Mouse (Mus musculus): Measurements from ENCODE around the gene 3110009E18Rik. TPM values are rescaled to one million over a fixed set of nuclear protein-coding genes. Genes with fewer than 3 reads are reported as not detected.

3110009E18Rik gene
- polyA plus RNA-seq, 1 experiment = 5.5 TPM

DNA sequence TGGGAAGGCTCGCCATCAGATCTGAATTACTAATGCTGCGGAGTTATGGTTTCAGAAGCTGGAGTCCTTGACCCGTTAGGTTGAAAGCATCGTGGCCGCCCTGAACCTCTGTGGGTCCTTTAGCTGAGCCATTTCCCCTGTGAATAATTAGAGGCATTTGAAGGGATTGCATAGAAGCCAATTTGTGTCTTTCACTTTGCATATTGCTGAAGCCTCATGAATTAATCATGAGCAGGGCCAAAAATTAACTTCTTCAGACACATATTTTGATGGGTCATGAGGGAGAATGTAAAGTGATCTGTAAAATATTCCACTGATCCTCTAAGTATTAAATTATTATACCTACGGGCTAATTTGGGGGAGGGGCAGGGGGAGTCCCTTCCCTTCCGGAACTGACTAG is 66.1 kb downstream of the 3110009E18Rik start:
- no peak overlapping the region for H3K4me3 ChIP-seq (ENCODE audit: control insufficient read depth, insufficient read depth, low read length)
- H3K27ac ChIP-seq (ENCODE audit: control insufficient read depth, insufficient read depth, low read length) = no peak overlapping the region
- H3K27me3 ChIP-seq (ENCODE audit: control insufficient read depth, insufficient read depth, low read length) = no peaks in the 10 kb centered on the region
- TF ChIP-seq CTCF (IDR thresholded peaks at IDR 0.05; ENCODE audit: borderline replicate concordance, control insufficient read depth, extremely low read depth, insufficient read depth, low read length, poor library complexity) (no peak), POLR2A (IDR thresholded peaks at IDR 0.05; ENCODE audit: control insufficient read depth, extremely low read depth, insufficient read depth, low read length, poor library complexity) (no peak)
- DNase-seq = no peak
- H3K36me3 ChIP-seq (ENCODE audit: control insufficient read depth, insufficient read depth, low read length) = no peaks in the 10 kb centered on the region
- H3K4me1 ChIP-seq (replicated peaks; ENCODE audit: control insufficient read depth, insufficient read depth, low read length) = no peaks in the 10 kb centered on the region
- WGBS = 97% methylated on average over 7 of the region's 7 CpGs

DNA sequence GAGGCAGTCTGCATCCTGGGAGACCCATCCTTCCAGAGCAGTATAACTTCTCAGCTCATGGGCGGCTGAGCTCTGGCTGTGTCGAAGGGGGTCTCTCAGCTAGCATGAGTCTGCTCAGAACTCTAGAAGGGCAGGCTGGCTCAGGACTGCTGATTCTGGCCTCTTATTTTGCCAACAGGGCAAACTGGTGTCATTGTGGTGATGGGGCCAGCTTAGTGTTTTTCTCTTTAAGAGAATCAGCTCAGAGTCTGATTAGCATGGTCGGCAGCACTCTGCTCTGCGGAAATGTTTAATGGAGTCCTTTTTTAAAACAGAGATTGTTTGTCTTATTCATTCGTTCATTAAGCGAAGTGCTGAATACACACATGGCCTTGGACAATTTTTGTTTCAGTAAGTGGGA is 68.2 kb downstream of the 3110009E18Rik start:
- Histone ChIP-seq H3K4me3 (ENCODE audit: control insufficient read depth, insufficient read depth, low read length) (no peak overlapping the region), H3K27me3 (ENCODE audit: control insufficient read depth, insufficient read depth, low read length) (no peaks in the 10 kb centered on the region), H3K36me3 (ENCODE audit: control insufficient read depth, insufficient read depth, low read length) (no peaks in the 10 kb centered on the region), H3K4me1 (replicated peaks; ENCODE audit: control insufficient read depth, insufficient read depth, low read length) (no peaks in the 10 kb centered on the region), H3K27ac (ENCODE audit: control insufficient read depth, insufficient read depth, low read length) (no peak overlapping the region)
- DNase-seq = no peak
- over 99% methylated on average over 6 of the region's 6 CpGs for WGBS
- no peak for TF ChIP-seq POLR2A (IDR thresholded peaks at IDR 0.05; ENCODE audit: control insufficient read depth, extremely low read depth, insufficient read depth, low read length, poor library complexity)
- no peak for TF ChIP-seq CTCF (IDR thresholded peaks at IDR 0.05; ENCODE audit: borderline replicate concordance, control insufficient read depth, extremely low read depth, insufficient read depth, low read length, poor library complexity)

DNA sequence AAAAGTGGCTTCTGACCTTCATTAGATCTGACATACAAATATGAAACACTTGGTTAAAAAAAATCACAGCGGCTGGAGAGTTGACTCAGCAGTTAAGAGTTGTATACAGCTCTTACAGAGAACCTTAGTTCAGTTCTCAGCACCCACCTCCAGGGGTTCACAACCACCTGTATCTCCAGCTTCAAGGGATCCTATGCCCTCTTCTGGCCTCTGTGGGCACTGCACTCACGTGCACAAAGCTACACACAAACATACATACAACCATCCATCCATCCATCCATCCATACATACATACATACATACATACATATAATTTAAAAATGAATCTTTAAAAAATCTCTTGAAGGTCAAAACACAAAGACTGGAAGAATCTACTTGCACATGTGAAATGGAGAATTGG is 69.3 kb downstream of the 3110009E18Rik start:
- no peaks in the 10 kb centered on the region for H3K36me3 ChIP-seq (ENCODE audit: control insufficient read depth, insufficient read depth, low read length)
- no peaks in the 10 kb centered on the region for H3K4me1 ChIP-seq (replicated peaks; ENCODE audit: control insufficient read depth, insufficient read depth, low read length)
- no peaks in the 10 kb centered on the region for H3K27me3 ChIP-seq (ENCODE audit: control insufficient read depth, insufficient read depth, low read length)
- H3K4me3 ChIP-seq (ENCODE audit: control insufficient read depth, insufficient read depth, low read length) = no peak overlapping the region
- no peak for DNase-seq
- no peak for TF ChIP-seq CTCF (IDR thresholded peaks at IDR 0.05; ENCODE audit: borderline replicate concordance, control insufficient read depth, extremely low read depth, insufficient read depth, low read length, poor library complexity)
- H3K27ac ChIP-seq (ENCODE audit: control insufficient read depth, insufficient read depth, low read length) = no peak overlapping the region
- 98% methylated on average over 2 of the region's 2 CpGs for WGBS

DNA sequence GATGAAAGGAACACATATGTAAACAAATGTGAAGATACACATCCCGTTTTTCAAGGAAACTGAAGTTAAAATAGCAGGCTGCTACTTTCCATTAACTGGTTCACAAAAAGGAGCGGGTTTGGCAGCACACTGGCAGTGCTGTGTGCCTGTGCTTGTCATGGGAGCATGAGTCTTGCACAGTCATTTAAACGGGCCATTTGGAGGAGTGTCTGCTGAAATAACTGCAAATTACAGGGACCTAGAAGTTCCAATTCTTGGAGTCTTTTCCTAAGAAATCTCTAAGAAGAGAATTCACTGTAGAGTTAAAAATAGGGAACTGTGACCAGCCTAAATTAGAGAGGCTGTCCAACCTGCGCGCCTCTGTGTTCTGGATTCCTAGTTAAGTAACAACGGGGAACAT is 70.0 kb downstream of the 3110009E18Rik start:
- no peaks in the 10 kb centered on the region for H3K4me1 ChIP-seq (replicated peaks; ENCODE audit: control insufficient read depth, insufficient read depth, low read length)
- H3K27me3 ChIP-seq (ENCODE audit: control insufficient read depth, insufficient read depth, low read length) = no peaks in the 10 kb centered on the region
- no peak overlapping the region for H3K27ac ChIP-seq (ENCODE audit: control insufficient read depth, insufficient read depth, low read length)
- TF ChIP-seq POLR2A (IDR thresholded peaks at IDR 0.05; ENCODE audit: control insufficient read depth, extremely low read depth, insufficient read depth, low read length, poor library complexity) (no peak), CTCF (IDR thresholded peaks at IDR 0.05; ENCODE audit: borderline replicate concordance, control insufficient read depth, extremely low read depth, insufficient read depth, low read length, poor library complexity) (no peak)
- WGBS = 91% methylated on average over 6 of the region's 6 CpGs
- no peak for DNase-seq
- H3K36me3 ChIP-seq (ENCODE audit: control insufficient read depth, insufficient read depth, low read length) = no peaks in the 10 kb centered on the region
- no peak overlapping the region for H3K4me3 ChIP-seq (ENCODE audit: control insufficient read depth, insufficient read depth, low read length)

DNA sequence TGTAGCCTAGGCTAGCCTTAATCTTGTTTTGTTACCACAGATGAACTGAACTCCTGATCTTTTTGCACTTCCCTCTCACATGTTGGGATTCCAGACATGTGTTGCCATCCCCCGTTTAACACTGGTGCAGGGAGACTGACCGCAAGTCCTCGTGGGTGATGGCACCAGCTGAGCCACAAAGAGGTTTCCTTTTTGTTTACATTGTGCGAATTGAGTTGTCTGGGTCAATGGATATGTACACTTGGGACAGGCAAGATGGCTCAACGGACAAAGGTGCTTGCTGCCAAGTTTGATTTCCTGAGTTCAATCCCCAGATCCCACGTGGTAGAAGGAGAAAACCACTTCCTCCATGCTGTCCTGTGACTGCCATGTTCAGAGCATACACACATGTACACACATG is 71.3 kb downstream of the 3110009E18Rik start:
- TF ChIP-seq POLR2A (IDR thresholded peaks at IDR 0.05; ENCODE audit: control insufficient read depth, extremely low read depth, insufficient read depth, low read length, poor library complexity) (no peak), CTCF (IDR thresholded peaks at IDR 0.05; ENCODE audit: borderline replicate concordance, control insufficient read depth, extremely low read depth, insufficient read depth, low read length, poor library complexity) (no peak)
- H3K4me1 ChIP-seq (replicated peaks; ENCODE audit: control insufficient read depth, insufficient read depth, low read length) = no peaks in the 10 kb centered on the region
- 66% methylated on average over 6 of the region's 6 CpGs for WGBS
- H3K27me3 ChIP-seq (ENCODE audit: control insufficient read depth, insufficient read depth, low read length) = no peaks in the 10 kb centered on the region
- no peak for DNase-seq
- no peaks in the 10 kb centered on the region for H3K36me3 ChIP-seq (ENCODE audit: control insufficient read depth, insufficient read depth, low read length)
- H3K27ac ChIP-seq (ENCODE audit: control insufficient read depth, insufficient read depth, low read length) = no peak overlapping the region
- H3K4me3 ChIP-seq (ENCODE audit: control insufficient read depth, insufficient read depth, low read length) = no peak overlapping the region

DNA sequence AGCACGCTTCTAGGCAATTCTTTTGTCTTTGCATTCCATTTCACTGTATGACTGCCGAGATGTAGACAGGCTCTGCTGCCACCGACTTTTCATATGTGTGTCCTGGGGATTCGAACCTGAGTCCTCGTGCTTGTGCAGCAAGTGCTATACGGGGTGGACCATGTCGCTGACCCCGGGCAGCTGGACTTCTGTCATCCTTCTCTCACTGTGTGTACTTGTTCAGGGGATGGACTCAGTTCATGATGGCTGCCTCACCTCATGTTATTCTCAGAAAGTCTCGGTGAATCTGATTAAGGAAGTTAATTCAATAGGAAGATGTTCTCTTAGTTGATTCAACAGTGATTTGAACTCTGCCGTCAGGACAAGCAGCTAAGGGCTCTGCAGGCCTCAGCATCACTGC is 72.6 kb downstream of the 3110009E18Rik start:
- Histone ChIP-seq H3K27ac (ENCODE audit: control insufficient read depth, insufficient read depth, low read length) (no peak overlapping the region), H3K4me3 (ENCODE audit: control insufficient read depth, insufficient read depth, low read length) (no peak overlapping the region), H3K27me3 (ENCODE audit: control insufficient read depth, insufficient read depth, low read length) (no peaks in the 10 kb centered on the region), H3K4me1 (replicated peaks; ENCODE audit: control insufficient read depth, insufficient read depth, low read length) (no peaks in the 10 kb centered on the region), H3K36me3 (ENCODE audit: control insufficient read depth, insufficient read depth, low read length) (no peaks in the 10 kb centered on the region)
- no peak for DNase-seq
- 94% methylated on average over 10 of the region's 10 CpGs for WGBS
- TF ChIP-seq POLR2A (IDR thresholded peaks at IDR 0.05; ENCODE audit: control insufficient read depth, extremely low read depth, insufficient read depth, low read length, poor library complexity) (no peak), CTCF (IDR thresholded peaks at IDR 0.05; ENCODE audit: borderline replicate concordance, control insufficient read depth, extremely low read depth, insufficient read depth, low read length, poor library complexity) (no peak)

DNA sequence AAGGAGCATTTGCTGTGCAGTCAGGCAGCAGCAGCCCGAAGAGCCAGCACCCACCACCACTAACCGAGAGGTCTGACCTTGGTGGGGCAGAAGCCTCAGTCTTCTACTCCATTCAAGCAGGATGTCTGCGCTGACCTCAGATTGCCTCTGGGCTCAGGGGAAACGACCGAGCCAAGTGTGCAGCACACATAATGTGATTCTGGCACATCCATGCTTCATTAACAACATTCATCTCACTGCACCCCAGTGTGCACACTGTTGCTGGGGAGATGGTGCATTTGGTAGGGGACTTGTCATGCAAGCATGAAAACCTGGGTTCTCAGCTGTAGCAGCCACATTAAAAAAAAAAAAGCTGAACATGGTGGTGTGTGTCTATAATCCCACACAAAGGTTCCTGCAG is 75.0 kb downstream of the 3110009E18Rik start:
- TF ChIP-seq CTCF (IDR thresholded peaks at IDR 0.05; ENCODE audit: borderline replicate concordance, control insufficient read depth, extremely low read depth, insufficient read depth, low read length, poor library complexity) = no peak
- no peak for TF ChIP-seq POLR2A (IDR thresholded peaks at IDR 0.05; ENCODE audit: control insufficient read depth, extremely low read depth, insufficient read depth, low read length, poor library complexity)
- DNase-seq = no peak
- Histone ChIP-seq H3K27ac (ENCODE audit: control insufficient read depth, insufficient read depth, low read length) (no peak overlapping the region), H3K27me3 (ENCODE audit: control insufficient read depth, insufficient read depth, low read length) (no peaks in the 10 kb centered on the region), H3K36me3 (ENCODE audit: control insufficient read depth, insufficient read depth, low read length) (no peaks in the 10 kb centered on the region), H3K4me3 (ENCODE audit: control insufficient read depth, insufficient read depth, low read length) (no peak overlapping the region), H3K4me1 (replicated peaks; ENCODE audit: control insufficient read depth, insufficient read depth, low read length) (no peaks in the 10 kb centered on the region)
- WGBS = 81% methylated on average over 5 of the region's 5 CpGs
